Mouse (Mus musculus): ENCODE data around the gene Kcnab2. TPM values are rescaled to one million over a fixed set of nuclear protein-coding genes. Genes with fewer than 3 reads are reported as not detected.

Kcnab2 gene
- polyA plus RNA-seq, 1 experiment from 2014 or later: 75.7 TPM

DNA sequence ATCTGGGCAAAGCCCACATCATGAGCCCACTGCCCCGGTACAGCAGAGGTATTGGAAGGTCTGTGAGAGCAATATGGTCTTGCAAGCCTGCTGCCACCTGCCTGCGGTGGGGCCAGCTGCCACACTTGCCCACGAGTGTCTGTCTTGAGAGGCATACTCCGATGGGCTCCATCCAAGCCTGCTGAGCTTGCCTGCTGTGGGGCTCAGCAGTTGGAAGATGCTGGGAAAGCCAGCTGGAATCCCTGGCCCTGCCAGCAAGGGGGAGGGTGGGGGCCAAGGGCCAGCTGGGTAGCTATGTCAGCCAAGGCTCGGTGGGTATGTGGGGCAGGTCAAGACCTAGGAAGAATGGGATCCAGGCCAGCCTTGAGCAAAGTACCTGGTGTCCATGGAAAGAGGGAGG is 85.5 kb downstream of the Kcnab2 start:
- no peak for DNase-seq (ENCODE audit: low spot score)

DNA sequence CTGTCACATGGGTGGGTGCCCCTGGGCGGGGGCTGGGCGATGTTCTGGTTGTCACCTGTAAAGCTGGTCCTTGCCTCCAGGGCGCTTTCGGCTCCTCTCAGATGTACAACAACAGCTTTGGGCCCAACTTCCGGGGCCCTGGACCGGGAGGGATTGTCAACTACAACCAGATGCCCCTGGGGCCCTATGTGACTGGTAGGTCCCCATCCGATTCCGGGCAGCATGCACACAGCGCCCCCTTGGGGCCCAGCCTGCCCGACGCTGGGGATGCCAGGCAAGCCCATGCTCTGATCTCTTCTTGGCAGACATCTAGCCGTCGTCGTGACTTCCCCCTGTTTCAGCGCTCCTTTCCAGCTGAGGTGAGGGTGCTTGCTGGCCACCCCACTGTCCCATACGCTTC is 92.0 kb downstream of the Kcnab2 start:
- peak; percentile 31 for DNase-seq (ENCODE audit: low spot score)

DNA sequence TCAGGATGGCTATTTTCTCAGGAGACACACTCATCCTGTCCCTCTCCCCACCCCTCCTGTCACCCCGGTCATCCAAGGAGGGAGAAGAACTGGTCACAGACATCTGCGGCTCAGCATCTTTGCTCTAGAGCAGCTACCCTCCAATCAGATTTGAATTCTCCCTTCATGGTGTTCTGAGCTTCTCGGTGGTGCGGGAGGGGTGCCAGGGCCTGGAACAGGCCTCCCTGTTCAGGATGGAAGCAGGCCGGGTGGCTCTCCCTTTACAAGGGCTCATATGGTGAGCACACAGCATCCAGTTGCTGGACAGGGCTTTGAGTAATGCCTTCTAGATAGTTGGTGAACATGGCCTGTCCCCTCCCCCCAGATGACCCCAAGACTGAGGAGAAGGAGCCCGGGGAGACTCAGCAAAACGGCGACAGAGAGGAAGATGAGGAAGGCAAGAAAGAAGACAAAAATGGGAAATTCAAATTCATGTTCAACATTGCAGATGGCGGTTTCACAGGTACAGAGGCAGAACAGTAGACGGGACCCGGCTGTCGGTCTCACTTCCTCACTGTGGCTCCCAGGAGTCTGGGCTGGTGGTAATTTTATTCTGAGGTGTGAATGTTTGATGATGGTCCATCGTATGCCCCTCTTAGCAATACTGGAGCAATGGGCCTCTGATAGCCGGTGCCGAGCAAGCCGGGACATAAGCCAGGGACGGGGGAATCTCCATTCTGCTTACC is 95.0 kb downstream of the Kcnab2 start:
- no peak for DNase-seq (ENCODE audit: low spot score)

DNA sequence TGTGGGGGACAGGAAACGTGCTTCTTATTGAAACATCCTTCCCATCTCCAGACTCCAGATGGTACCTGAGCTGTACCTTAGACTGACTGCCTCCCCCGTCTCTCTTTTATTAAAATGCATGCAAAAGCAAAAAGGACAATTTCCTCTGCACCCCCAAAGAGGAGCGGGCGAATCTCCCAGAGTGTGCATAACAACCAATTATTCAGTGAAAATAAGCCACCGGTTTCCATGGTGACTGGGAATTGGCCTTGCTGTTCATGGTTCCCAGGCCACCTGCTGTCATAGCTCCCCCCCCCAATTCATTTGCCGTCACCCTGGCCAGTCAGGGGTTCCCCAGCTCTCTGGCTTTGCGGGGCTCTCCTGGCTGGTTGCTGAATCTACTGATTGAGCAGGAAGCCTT is 112.4 kb downstream of the Kcnab2 start:
- DNase-seq (ENCODE audit: low spot score): no peak

DNA sequence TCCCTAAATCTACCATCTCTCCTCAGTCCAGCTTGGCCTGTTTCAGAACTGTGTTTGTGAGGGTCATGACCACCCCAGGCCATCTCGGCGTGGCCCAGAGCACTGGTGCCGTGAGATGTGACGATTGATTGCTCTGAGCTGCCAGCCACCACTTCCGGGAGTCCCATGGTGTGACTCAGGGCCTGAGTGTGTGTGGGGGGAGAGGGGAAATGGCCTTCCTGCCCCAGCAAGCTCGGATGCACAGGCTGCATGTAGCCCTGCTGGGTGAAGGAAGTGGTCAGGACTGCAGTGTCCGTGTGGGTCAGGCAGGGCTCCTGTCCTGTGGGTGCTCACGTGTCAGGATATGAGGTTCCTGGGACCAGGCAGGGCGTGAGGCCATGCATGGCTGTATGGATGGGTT is 115.5 kb downstream of the Kcnab2 start:
- DNase-seq (ENCODE audit: low spot score): no peak

DNA sequence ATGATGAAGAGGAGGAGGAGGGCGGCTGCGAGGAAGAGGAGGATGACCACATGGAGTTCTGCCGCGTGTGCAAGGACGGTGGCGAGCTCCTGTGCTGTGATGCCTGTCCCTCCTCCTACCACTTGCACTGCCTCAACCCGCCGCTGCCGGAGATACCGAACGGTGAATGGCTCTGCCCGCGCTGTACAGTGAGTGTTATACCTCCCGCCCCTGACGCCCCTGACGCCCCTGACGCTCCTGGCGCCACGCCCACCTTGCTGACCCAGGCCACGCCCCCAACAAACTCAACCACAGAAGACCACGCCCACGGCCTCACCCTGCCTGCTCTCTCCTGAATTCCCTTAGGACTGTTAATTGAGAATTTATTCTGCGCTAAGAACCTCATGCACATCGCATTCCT is 116.8 kb downstream of the Kcnab2 start:
- DNase-seq (ENCODE audit: low spot score): peak; percentile 39

DNA sequence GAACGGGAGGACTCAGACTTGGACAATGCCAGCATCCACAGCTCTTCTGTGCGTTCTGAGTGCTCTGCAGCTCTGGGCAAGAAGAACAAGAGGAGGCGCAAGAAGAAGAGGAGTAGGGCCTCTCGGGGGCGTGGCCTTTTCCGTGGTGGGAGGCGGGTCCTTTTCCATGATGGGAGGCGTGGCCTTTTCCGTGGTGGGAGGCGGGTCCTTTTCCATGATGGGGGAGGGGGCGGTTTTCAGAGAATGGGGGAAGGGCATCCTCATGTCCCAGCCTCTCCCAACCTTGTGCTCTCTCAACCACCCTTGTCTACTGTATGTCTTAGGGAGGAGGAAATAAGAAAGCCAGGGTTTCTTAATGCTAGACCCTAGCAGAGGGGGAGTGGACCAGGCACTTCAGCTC is 118.0 kb downstream of the Kcnab2 start:
- no peak for DNase-seq (ENCODE audit: low spot score)

DNA sequence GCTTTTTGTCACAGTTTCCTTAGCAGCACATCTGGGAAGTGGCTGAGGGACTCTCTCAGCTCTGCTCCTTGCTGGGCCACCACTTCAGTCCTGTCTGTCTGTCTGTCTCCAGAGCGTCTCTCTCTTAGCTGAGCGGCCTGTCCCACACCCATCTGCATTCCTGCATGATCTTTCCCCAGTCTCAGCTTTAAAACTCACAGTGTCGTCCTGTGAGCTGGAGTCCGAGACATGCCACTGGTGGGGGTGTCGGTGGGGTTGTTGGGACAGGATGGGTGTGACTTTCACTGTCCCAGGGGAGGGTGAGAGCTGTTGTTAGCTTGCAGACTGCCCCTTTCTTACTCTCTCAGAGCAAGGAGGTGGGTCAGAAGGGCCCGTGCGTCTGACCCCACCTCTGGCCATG is 122.0 kb downstream of the Kcnab2 start:
- no peak for DNase-seq (ENCODE audit: low spot score)

DNA sequence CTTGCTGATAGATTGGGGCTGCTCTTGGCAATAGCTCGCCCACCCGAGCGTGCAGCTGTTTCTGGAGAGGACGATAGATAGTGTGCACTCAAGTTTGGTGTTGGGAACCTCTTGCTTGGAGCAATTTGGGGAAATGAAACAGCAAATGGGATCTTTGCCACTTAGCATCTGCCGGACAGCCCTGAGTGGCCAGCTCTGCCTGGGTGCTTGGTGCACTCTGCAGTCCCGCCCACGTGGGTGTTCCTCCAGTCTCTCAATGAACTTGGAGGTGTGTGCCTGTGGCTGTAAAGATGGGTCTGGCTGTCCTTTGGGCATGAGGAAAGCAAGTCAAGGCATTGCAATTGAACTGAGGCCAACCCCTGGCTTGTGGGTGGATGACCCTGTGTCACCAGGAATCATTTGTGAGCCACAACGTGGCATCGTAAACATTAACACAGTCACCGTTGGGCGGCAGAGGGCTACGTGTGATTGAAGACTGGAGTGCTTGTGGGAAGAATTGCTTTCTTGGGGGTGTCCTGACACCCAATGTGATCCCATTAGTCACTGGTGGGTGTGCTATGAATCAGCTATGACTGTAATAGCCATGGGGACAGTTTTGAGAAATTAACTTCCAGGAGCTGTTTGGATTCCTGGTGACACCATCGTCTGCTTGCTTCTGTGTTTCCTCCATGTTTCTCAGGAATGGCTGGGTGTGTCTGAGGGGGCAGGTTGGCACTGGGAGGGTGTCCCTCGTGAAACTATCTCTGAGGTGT is 123.6 kb downstream of the Kcnab2 start:
- DNase-seq (ENCODE audit: low spot score): no peak

DNA sequence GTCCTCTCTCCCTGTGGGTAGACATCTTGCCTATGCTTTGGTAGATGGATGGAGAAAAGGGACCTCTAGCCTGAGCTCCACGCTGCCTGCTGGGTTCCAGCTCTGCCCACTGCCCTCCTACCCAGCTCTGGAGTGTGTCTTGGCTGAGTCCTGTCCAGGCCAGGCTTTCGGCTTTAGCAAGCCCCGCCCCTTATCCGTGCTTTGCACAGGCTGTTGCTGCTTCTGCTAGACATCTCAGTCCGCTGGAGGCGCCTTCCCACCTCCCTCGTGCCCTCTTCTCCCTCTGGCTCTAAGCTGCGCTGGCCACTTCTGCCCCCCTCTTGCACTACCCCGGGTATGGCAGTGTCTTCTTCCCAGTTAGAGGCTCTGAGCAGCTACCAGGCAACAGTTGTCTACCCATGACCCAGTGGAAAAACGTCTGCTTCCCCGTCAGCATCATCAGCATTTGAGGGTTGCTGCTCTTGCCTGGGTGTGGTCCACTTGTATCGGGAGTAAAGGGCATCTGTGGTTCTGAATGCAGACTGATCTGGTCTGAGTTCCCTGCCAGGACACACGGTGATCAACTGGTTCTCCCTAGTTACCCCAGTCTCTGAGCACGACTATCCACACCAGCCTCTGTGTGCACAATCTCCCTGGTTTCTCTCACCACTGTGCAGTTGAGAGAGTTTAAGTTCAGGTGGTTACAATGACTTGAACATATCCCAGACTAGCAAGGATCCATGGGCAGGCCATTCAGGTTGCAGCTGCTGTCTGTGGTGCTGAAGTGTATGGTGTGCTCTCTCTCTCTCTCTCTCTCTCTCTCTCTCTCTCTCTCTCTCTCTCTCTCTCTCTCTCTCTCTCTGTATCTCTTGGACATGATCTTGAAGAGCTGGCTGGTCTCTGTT is 126.0 kb downstream of the Kcnab2 start:
- no peak for DNase-seq (ENCODE audit: low spot score)

DNA sequence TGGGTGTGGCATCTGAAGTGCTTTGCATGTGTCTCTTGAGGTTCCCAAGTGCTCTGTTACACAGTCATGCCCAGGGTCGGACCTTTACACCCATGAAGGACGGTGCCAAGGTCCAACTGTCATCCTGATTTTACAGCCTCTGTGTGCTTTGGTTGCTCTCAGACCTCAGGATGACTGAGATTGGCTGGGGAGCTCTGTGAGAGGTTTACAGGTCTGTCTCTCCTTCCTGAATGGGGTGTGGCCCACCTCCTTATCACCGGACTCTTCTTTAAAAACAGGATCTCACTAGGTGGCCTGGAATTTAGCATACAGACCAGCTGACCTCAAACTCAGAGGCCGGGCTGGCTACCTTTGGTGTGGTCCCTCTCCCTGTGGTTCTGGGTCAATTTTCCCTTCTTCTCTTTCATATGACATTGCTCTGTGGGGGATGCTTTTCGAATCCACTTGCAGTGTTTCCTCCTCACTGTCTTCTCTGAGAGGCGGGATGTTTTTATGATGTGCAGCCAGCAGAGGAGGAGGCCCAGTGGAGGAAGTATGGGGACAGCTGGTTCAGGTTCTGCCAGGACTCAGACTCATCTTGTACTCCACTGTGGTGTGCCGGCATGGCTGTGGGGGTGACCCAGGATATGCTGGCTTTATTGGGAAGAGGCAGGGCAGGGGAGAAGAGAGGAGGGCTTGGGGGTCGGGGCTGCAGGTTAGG is 126.8 kb downstream of the Kcnab2 start:
- DNase-seq (ENCODE audit: low spot score): no peak

DNA sequence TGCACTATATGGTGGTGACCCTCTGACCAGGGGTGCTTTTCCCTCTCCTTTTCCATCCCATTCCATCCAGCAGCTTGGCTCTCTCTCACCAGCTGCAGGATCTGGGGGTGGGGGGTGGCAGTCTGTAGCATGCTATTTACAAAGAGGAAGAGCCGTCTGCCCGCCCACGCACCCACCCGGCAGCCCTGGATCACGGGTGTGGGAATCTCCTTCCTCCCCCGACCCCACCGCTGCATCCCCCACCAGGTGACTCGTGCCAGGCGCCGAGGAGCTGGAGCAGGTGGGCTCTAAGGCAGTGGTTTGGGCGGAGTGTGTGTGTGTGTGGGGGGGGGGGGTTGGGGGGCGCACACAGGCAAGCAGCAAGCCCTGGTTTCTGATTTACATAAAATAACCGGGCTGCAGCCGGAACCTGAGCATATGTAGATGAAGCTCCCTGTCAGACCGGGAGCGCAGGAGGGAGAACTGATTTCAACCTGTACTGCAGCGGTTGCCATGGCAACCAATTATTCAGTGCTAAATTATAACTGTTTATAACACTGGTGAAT is 127.8 kb downstream of the Kcnab2 start:
- no peak for DNase-seq (ENCODE audit: low spot score)

DNA sequence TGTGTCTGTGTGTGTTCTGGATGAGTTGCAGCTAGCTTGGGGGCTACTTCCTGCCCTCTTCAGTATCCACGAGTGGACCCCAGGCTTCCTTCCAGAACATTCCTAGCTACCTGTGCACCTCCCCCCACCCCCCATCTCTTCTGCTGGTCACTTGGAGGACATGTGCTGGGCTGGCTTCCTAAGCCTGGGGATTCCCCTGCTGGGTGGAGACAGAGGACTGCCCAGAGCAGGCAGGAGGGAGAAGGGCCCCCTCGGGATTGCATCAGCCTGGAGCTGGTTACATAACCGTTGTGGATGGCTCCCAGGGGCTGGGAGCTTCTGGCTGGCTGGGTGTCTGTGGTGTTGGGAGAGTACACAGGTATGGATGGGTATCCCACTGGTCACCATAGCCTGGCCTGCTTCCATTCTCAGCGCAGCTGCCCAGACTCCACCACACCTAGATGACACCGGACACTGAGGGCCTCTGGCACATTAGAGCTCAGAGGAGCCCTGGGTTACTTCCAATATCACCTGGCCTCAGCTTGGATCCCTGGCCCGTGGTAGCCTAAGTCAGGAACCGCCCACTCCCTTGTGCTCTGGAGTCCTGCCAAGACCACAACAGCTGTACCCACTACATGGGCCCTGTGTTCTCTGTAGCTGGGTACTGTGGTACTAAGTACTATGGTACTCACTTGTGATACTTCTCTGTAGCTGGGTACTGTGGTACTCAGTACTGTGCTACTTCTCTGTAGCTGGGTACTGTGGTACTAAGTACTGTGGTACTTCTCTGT is 132.4 kb downstream of the Kcnab2 start:
- DNase-seq (ENCODE audit: low spot score): no peak

DNA sequence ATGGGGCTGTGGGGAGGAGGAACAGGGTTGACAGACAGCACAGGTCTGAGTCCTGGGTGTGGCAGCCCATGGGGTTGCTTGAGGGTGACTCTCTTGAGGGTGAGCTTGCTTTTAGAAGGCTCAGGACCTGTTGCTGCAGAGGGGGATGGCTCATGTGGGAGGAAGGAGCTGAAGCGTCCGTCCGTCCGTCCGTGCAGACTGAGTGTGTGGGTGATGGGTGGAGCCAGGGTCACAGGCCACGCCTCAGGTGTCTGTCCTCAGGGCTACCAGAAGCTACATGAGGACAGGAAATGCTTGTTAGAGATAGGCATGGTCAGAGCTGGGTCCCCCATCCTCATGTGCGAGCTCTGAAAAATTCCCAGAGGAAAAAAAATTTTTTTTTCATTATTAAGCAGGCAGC is 133.0 kb downstream of the Kcnab2 start:
- no peak for DNase-seq (ENCODE audit: low spot score)

DNA sequence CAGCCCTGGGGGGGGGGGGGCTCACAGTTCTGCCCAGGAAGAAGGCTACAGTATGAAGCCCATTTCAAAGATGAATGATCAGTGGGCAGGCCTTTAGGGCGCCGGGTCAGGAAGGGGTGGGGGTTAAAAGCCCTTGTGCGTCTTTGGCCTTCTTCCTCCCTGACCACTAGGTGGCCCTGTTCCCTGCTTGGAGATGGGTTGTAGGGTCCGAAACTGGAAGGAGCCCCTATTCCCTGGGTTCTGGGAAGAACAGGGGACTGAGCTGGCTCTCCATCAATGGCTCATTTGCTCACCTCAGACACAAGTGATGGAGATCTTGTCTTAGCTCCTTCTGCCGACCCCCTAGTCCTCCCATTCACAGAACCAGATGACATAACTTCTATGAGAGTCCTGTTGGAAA is 134.4 kb downstream of the Kcnab2 start:
- DNase-seq (ENCODE audit: low spot score): no peak

Other genes with a start within 250 kb of the Kcnab2 start
- 1.2 and 1.4 TPM in 2 replicates for gene Gpr153, start 203.6 kb downstream of the Kcnab2 start, polyA plus RNA-seq (2015; fragmentation: Nextera tagmentation; extraction: Ambion mirVana)
- 0.07 TPM in 1 of 2 replicates, not detected in the other for gene Hes3, start 186.2 kb downstream of the Kcnab2 start, polyA plus RNA-seq (2015; fragmentation: Nextera tagmentation; extraction: Ambion mirVana)
- 19.2 and 19.7 TPM in 2 replicates for gene Icmt, start 180.6 kb downstream of the Kcnab2 start, polyA plus RNA-seq (2015; fragmentation: Nextera tagmentation; extraction: Ambion mirVana)
- 0.09 TPM in 1 of 2 replicates, not detected in the other for gene Rnf207, start 158.9 kb downstream of the Kcnab2 start, polyA plus RNA-seq (2015; fragmentation: Nextera tagmentation; extraction: Ambion mirVana)
- 557 and 592 TPM in 2 replicates for gene Rpl22, start 152.1 kb downstream of the Kcnab2 start, polyA plus RNA-seq (2015; fragmentation: Nextera tagmentation; extraction: Ambion mirVana)
- 0.03 and 0.07 TPM in 2 replicates for gene Chd5, start 139.2 kb downstream of the Kcnab2 start, polyA plus RNA-seq (2015; fragmentation: Nextera tagmentation; extraction: Ambion mirVana)
- gene Nphp4, start 1.2 kb downstream of the Kcnab2 start, polyA plus RNA-seq (2015; fragmentation: Nextera tagmentation; extraction: Ambion mirVana): 0.96 and 1.3 TPM in 2 replicates

Measured in thymus, postnatal 0 days (tissue).